Mouse (Mus musculus): ENCODE measurements around the gene Gabrr3. TPM values are rescaled to one million over a fixed set of nuclear protein-coding genes. Genes with fewer than 3 reads are reported as not detected.
"Not testable (repeated sequence)": the region's sequence is repeated elsewhere in the genome, so short reads cannot be mapped to it uniquely, and the experiment has no call there.

The Gabrr3 gene
- total RNA-seq, 1 experiment, result 0.04 TPM

DNA sequence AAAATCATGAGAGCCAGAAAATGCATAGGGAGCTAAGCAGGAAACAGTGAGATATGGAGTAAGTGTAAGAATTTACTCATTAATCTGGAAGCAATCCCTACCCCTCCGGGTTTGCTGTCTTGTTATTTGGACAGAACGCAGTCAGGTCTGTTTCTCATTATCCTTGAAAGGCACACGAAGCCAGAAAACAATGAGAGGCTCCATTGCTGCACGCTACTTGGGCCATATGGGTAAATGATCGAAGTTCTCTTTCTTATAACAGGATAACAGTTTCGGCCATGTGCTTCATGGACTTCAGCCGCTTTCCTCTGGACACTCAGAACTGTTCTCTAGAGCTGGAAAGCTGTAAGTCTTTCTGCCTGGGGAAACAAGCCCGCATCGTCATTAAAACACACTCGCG lies 26.0 kb downstream of the Gabrr3 start:
- H3K4me3 ChIP-seq (ENCODE audit: insufficient read depth in 1 of 2, low read depth in 1 of 2, low read length in 2 of 2, poor library complexity in 1 of 2, severe bottlenecking in 1 of 2), result no peak overlapping the region
- no peak for DNase-seq (ENCODE audit: low read depth, low spot score)
- TF ChIP-seq ZC3H11A (IDR thresholded peaks at IDR 0.05; ENCODE audit: borderline replicate concordance, low read depth, low read length) (no peak), HCFC1 (IDR thresholded peaks at IDR 0.05; ENCODE audit: borderline replicate concordance, insufficient read depth, low read length) (no peak), CHD2 (IDR thresholded peaks at IDR 0.05; ENCODE audit: low read depth, low read length) (no peak)
- H3K36me3 ChIP-seq (ENCODE audit: control insufficient read depth, insufficient read depth, low read length, poor library complexity, severe bottlenecking), result no peaks in the 10 kb centered on the region
- H3K9ac ChIP-seq (ENCODE audit: insufficient read depth, low read depth, low read length, poor library complexity, severe bottlenecking), result no peak overlapping the region
- no peaks in the 10 kb centered on the region for H3K4me1 ChIP-seq (ENCODE audit: control insufficient read depth in 2 of 2, insufficient read depth in 2 of 2, low read length in 2 of 2, poor library complexity in 1 of 2)
- H3K9me3 ChIP-seq (ENCODE audit: control insufficient read depth, insufficient read depth, low read depth, low read length), result no peaks in the 10 kb centered on the region
- in situ Hi-C loops (cut with MboI; ENCODE audit: low sequenced_read_pairs in 2 of 2, unreplicated experiment in 2 of 2), result no loop called here
- no peak overlapping the region for H3K27ac ChIP-seq (ENCODE audit: insufficient read depth, low read depth, low read length, poor library complexity, severe bottlenecking)

- Histone ChIP-seq H3K36me3 (ENCODE audit: control insufficient read depth, insufficient read depth, low read length, poor library complexity, severe bottlenecking) (no peaks in the 10 kb centered on the region), H3K9ac (ENCODE audit: insufficient read depth, low read depth, low read length, poor library complexity, severe bottlenecking) (no peak overlapping the region), H3K27ac (ENCODE audit: insufficient read depth, low read depth, low read length, poor library complexity, severe bottlenecking) (no peak overlapping the region), H3K4me1 (ENCODE audit: control insufficient read depth in 2 of 2, insufficient read depth in 2 of 2, low read length in 2 of 2, poor library complexity in 1 of 2) (no peaks in the 10 kb centered on the region), H3K4me3 (ENCODE audit: insufficient read depth in 1 of 2, low read depth in 1 of 2, low read length in 2 of 2, poor library complexity in 1 of 2, severe bottlenecking in 1 of 2) (no peak overlapping the region), H3K9me3 (ENCODE audit: control insufficient read depth, insufficient read depth, low read depth, low read length) (no peaks in the 10 kb centered on the region)
- no peak for TF ChIP-seq CHD2 (IDR thresholded peaks at IDR 0.05; ENCODE audit: low read depth, low read length)
- no peak for DNase-seq (ENCODE audit: low read depth, low spot score)
- in situ Hi-C loops (cut with MboI; ENCODE audit: low sequenced_read_pairs in 2 of 2, unreplicated experiment in 2 of 2), result no loop called here
These were observed 37.9 kb downstream of the Gabrr3 start for GRCm38 (mm10) chr16:59444880-59445559.

DNA sequence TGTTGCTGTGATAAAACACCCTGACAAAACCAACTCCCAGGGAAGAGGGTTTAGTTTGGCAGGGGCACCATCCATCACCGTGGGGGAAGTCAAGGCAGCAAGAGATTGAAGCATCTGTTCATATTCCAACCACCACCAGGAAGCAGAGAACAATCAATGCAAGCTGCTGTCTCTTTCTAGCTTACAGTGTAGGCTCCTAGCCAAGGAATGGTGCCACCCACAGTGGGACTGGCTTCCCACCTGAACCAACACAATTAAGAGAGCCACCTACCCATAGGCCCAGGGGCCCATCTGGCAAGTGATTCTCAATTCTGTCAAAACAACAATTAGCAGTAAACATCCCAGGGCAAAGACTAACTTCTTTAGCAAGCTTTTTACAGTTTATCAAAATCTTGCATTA lies 41.0 kb downstream of the Gabrr3 start:
- TF ChIP-seq ZC3H11A (IDR thresholded peaks at IDR 0.05; ENCODE audit: borderline replicate concordance, low read depth, low read length) (no peak), CHD2 (IDR thresholded peaks at IDR 0.05; ENCODE audit: low read depth, low read length) (no peak), HCFC1 (IDR thresholded peaks at IDR 0.05; ENCODE audit: borderline replicate concordance, insufficient read depth, low read length) (no peak)
- no peak for DNase-seq (ENCODE audit: low read depth, low spot score)
- no peaks in the 10 kb centered on the region for H3K36me3 ChIP-seq (ENCODE audit: control insufficient read depth, insufficient read depth, low read length, poor library complexity, severe bottlenecking)
- in situ Hi-C loops (cut with MboI; ENCODE audit: low sequenced_read_pairs in 2 of 2, unreplicated experiment in 2 of 2), result no loop called here
- H3K4me1 ChIP-seq (ENCODE audit: control insufficient read depth in 2 of 2, insufficient read depth in 2 of 2, low read length in 2 of 2, poor library complexity in 1 of 2), result no peaks in the 10 kb centered on the region
- no peak overlapping the region for H3K4me3 ChIP-seq (ENCODE audit: insufficient read depth in 1 of 2, low read depth in 1 of 2, low read length in 2 of 2, poor library complexity in 1 of 2, severe bottlenecking in 1 of 2)
- no peak overlapping the region for H3K9ac ChIP-seq (ENCODE audit: insufficient read depth, low read depth, low read length, poor library complexity, severe bottlenecking)
- H3K9me3 ChIP-seq (ENCODE audit: control insufficient read depth, insufficient read depth, low read depth, low read length), result no peaks in the 10 kb centered on the region
- no peak overlapping the region for H3K27ac ChIP-seq (ENCODE audit: insufficient read depth, low read depth, low read length, poor library complexity, severe bottlenecking)

DNA sequence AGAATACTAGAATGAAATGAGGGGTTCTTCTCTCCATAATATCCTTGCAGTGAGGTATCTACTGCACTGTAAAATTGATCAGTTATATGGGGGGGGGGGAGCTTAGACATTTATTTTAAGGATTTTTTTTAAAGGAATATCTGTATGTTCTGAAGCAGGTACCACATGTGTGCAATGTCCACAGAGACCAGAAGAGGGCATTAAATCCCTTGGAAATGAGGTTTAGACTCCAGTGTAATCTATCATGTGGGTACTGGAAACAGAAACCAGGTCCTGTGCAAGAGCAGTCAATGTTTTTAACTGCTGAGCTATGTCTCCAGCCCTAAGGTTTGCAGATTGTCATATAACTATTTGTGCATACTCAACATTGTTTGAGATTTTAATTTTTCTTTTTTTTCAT lies 42.0 kb downstream of the Gabrr3 start:
- in situ Hi-C loops (cut with MboI; ENCODE audit: low sequenced_read_pairs in 2 of 2, unreplicated experiment in 2 of 2), result no loop called here
- TF ChIP-seq ZC3H11A (IDR thresholded peaks at IDR 0.05; ENCODE audit: borderline replicate concordance, low read depth, low read length) (no peak), ZNF384 (IDR thresholded peaks at IDR 0.05; ENCODE audit: low read depth, low read length) (no peak)
- no peak overlapping the region for H3K9ac ChIP-seq (ENCODE audit: insufficient read depth, low read depth, low read length, poor library complexity, severe bottlenecking)
- no peak overlapping the region for H3K27ac ChIP-seq (ENCODE audit: insufficient read depth, low read depth, low read length, poor library complexity, severe bottlenecking)
- no peaks in the 10 kb centered on the region for H3K36me3 ChIP-seq (ENCODE audit: control insufficient read depth, insufficient read depth, low read length, poor library complexity, severe bottlenecking)
- no peaks in the 10 kb centered on the region for H3K9me3 ChIP-seq (ENCODE audit: control insufficient read depth, insufficient read depth, low read depth, low read length)
- no peaks in the 10 kb centered on the region for H3K4me1 ChIP-seq (ENCODE audit: control insufficient read depth in 2 of 2, insufficient read depth in 2 of 2, low read length in 2 of 2, poor library complexity in 1 of 2)
- no peak overlapping the region for H3K4me3 ChIP-seq (ENCODE audit: insufficient read depth in 1 of 2, low read depth in 1 of 2, low read length in 2 of 2, poor library complexity in 1 of 2, severe bottlenecking in 1 of 2)
- no peak for DNase-seq (ENCODE audit: low read depth, low spot score)

DNA sequence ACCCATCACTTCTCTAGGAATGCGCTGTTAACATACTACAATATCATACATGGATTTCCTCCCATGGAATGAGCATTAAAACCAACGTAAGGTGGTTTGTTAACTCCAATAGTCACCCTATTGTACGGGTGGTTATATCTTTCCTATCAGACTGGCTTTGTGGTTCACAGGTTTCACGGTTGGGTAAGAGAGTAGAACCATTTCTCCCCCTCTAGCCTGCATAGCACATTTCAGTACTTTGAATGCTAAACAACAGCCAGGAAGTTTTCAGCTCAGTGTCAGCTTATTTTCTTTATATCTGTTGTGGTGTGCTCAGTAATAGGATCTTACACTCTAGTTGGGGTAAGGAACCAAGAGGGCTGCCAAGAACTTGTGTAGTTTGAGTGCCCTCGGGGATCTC lies 44.7 kb downstream of the Gabrr3 start:
- TF ChIP-seq ZNF384 (IDR thresholded peaks at IDR 0.05; ENCODE audit: low read depth, low read length) (no peak), ZC3H11A (IDR thresholded peaks at IDR 0.05; ENCODE audit: borderline replicate concordance, low read depth, low read length) (no peak), HCFC1 (IDR thresholded peaks at IDR 0.05; ENCODE audit: borderline replicate concordance, insufficient read depth, low read length) (no peak), MAFK (IDR thresholded peaks at IDR 0.05; ENCODE audit: insufficient read depth, low read depth, low read length) (no peak), CHD2 (IDR thresholded peaks at IDR 0.05; ENCODE audit: low read depth, low read length) (no peak)
- in situ Hi-C loops (cut with MboI; ENCODE audit: low sequenced_read_pairs in 2 of 2, unreplicated experiment in 2 of 2), result no loop called here

GRCm38 (mm10) chr16:59459259-59459861 lies 52.2 kb downstream of the Gabrr3 start:
- H3K4me3 ChIP-seq (ENCODE audit: insufficient read depth in 1 of 2, low read depth in 1 of 2, low read length in 2 of 2, poor library complexity in 1 of 2, severe bottlenecking in 1 of 2); H3K9ac ChIP-seq (ENCODE audit: insufficient read depth, low read depth, low read length, poor library complexity, severe bottlenecking); H3K36me3 ChIP-seq (ENCODE audit: control insufficient read depth, insufficient read depth, low read length, poor library complexity, severe bottlenecking); H3K9me3 ChIP-seq (ENCODE audit: control insufficient read depth, insufficient read depth, low read depth, low read length); H3K27ac ChIP-seq (ENCODE audit: insufficient read depth, low read depth, low read length, poor library complexity, severe bottlenecking); DNase-seq (ENCODE audit: low read depth, low spot score); in situ Hi-C loops (cut with MboI; ENCODE audit: low sequenced_read_pairs in 2 of 2, unreplicated experiment in 2 of 2); H3K4me1 ChIP-seq (ENCODE audit: control insufficient read depth in 2 of 2, insufficient read depth in 2 of 2, low read length in 2 of 2, poor library complexity in 1 of 2): not testable (repeated sequence)

More for the DNA sequence above, 44.7 kb downstream of the Gabrr3 start:
- Histone ChIP-seq H3K9me3 (ENCODE audit: control insufficient read depth, insufficient read depth, low read depth, low read length) (no peaks in the 10 kb centered on the region), H3K4me1 (ENCODE audit: control insufficient read depth in 2 of 2, insufficient read depth in 2 of 2, low read length in 2 of 2, poor library complexity in 1 of 2) (no peaks in the 10 kb centered on the region), H3K36me3 (ENCODE audit: control insufficient read depth, insufficient read depth, low read length, poor library complexity, severe bottlenecking) (no peaks in the 10 kb centered on the region), H3K9ac (ENCODE audit: insufficient read depth, low read depth, low read length, poor library complexity, severe bottlenecking) (no peak overlapping the region), H3K4me3 (ENCODE audit: insufficient read depth in 1 of 2, low read depth in 1 of 2, low read length in 2 of 2, poor library complexity in 1 of 2, severe bottlenecking in 1 of 2) (no peak overlapping the region), H3K27ac (ENCODE audit: insufficient read depth, low read depth, low read length, poor library complexity, severe bottlenecking) (no peak overlapping the region)
- no peak for DNase-seq (ENCODE audit: low read depth, low spot score)
